Mouse (Mus musculus) lung, postnatal 4 days (tissue): ENCODE data around the gene Olfr1151.

ENCODE experiments used
- DNase-seq, 2 experiments: peaks; one replicate each; pipeline ENCODE4 v3.0.0; 2021

Gene Olfr1151

DNA sequence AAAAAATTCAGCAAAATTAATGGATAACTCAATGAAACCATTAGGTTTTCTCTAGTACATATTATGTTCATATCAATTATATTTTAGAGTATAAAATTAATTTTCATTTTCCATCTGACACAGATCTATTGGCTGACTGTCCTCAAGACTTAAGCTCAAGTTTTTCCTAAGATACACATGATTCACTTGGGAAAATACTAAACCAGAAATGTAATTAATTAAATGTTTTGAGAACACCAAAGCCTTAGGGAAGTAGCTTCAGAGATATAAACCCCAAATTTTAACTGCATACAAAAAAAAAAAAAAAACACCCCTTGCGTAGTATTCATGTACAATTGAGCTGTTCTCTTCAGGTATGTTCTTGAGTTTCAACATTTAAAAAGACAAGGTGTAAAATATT, at the start of gene Olfr1151:
Gene Olfr1151, plus strand, starts transcription at position 301 of the 400 bp plus-strand sequence.
- DNase-seq, result no peak

DNA sequence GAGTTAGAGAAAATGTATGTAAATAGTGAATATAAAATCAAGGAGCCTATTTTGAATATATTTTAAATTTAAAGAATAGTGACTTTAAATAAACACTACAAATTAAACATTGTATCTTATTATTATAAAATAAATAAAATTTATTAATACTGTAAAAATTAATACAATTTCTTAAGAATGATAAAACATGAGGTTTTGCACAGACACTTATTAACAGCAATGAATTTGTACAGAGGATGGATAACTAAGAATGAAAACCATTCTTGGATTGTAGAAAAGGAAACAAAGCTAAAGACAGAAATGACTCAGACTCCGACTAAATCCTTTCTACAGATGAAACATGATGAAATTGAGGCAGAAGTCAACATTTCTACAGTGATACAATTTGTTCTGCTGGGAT, 46.1 kb upstream of the Olfr1151 start, which contains the start of gene Olfr1145:
Gene Olfr1145, plus strand, starts transcription at position 301 of the 400 bp plus-strand sequence.
- DNase-seq, result no peak

DNA sequence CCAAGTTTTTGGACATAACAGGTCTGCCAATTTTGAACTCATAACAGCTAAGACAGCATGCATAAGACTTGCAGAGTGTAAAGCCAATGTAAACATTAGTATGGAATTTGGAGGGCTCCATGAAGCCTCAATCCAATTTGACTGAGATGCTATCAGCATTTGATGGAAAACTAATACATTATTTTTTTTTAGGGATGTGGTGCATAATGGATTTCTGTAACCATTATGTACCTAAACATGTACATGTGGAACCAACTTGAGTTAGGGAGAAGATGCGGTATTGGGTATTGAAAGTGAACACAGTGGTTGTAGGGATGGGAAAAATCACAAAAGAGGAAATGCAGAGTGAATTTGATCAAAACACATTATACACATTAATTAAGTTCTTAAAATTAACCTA, 25.4 kb upstream of the Olfr1151 start, which contains the start of gene Olfr1148:
Gene Olfr1148, plus strand, starts transcription at position 301 of the 400 bp plus-strand sequence.
- DNase-seq, result no peak

DNA sequence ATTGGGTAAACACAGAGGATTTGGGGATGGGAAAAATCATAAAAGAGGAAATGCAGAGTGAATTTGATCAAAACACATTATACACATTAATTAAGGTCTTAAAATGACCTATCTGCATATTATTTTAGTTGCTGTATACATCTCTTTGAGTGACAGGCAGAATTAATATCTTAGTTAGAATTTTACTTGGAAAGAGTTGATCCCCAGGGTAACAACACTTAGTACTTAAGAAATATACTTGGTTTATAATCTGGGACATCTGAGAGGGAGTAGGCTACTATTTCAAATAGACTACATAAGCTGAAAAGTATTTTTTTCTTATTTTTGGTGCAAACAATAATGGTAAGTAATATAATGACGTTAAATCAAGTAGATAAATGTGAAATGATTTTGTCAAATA, 12.0 kb upstream of the Olfr1151 start, which contains the start of gene Olfr1150-ps1:
Gene Olfr1150-ps1, plus strand, starts transcription at position 301 of the 400 bp plus-strand sequence.
- DNase-seq, result no peak

DNA sequence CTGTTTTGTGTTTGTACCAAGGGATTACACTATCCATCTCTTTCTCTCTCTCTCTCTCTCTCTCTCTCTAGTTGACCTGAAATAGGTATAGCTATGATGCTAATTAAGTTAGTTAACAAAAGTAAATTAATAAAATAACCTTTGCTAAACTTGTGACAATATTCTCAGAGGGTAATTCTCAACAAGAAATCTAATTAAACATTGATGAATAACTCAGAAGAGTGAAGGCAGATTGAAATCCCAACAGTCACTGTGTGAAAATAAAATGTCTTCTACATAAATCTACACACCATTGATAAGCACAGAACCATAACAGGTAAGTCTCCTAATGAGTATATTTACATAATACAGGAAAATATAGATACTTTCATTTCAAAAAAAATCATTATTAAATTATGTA, 10.5 kb downstream of the Olfr1151 start, which contains the start of gene Olfr1152:
Gene Olfr1152, plus strand, starts transcription at position 301 of the 400 bp plus-strand sequence.
- no peak for DNase-seq

DNA sequence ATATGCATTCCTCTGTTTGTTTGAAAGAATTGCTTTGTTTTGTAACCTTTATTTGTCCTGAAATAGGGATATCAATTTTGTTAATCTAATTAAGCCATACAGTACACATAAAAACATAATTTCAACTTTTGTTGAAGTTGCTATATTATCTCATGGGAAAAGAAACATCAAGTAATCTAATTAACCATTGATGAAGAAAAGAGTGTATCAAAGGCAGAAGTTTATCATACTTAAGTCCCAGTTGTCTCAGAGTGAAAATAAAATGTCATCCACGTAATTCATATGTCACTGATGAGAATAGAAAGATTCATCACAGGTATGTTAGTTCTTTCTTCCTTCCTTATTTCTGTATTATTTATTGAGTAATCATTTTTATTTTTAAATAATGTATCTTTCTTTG, 39.0 kb downstream of the Olfr1151 start, which contains the start of gene Olfr1153:
Gene Olfr1153, plus strand, starts transcription at position 301 of the 400 bp plus-strand sequence.
- no peak for DNase-seq

DNA sequence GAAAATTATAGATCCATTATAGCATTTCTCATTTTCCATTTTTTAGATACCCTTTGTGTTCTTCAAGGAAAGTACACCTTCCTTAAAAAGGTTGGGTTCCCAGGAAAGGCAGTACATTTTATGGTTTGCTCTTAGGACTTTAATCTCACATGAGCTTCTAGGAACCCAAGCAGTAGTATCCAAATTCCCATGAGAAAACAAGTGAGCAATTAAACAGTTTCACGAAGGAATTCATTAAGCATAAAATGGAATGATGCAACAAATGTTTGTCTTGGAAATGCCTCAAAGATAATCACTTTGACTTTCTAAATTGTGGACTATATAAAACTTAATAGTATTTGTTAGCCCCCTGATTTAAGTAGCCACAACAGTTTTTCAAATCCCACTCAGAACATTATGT, 49.4 kb downstream of the Olfr1151 start, which contains the start of gene Olfr1154:
Gene Olfr1154, minus strand, starts transcription at position 101 of the 400 bp plus-strand sequence.
- no peak for DNase-seq
